Mouse (Mus musculus): ENCODE results near the gene Spata7. TPM values are rescaled to one million over a fixed set of nuclear protein-coding genes. Genes with fewer than 3 reads are reported as not detected.

The Spata7 gene
- polyA plus RNA-seq, 1 experiment from 2014 or later: 24.5 TPM

- Histone ChIP-seq H3K27me3 (replicated peaks; ENCODE audit: control insufficient read depth, insufficient read depth, low read length) (no peaks in the 10 kb centered on the region), H3K9ac (ENCODE audit: low read length) (no peak overlapping the region), H3K9me3 (replicated peaks; ENCODE audit: control insufficient read depth, low read length) (no peaks in the 10 kb centered on the region), H3K4me1 (ENCODE audit: control insufficient read depth, insufficient read depth, low read length) (no peaks in the 10 kb centered on the region), H3K27ac (ENCODE audit: low read depth, low read length) (no peak overlapping the region), H3K4me3 (ENCODE audit: low read depth, low read length) (no peak overlapping the region), H3K36me3 (ENCODE audit: control insufficient read depth, insufficient read depth, low read length) (peaks cover 52% of the 10 kb centered on the region), H3K4me2 (ENCODE audit: low read length) (no peak overlapping the region)
- ATAC-seq: no peak
- DNase-seq (ENCODE audit: low spot score): no peak
- 71% methylated on average over 15 of the region's 15 CpGs for WGBS
Measured at GRCm38 (mm10) chr12:98682196-98682595, 54.2 kb downstream of the Spata7 start.

GRCm38 (mm10) chr12:98683171-98683570 lies 55.2 kb downstream of the Spata7 start:
- no peaks in the 10 kb centered on the region for H3K27me3 ChIP-seq (replicated peaks; ENCODE audit: control insufficient read depth, insufficient read depth, low read length)
- H3K4me2 ChIP-seq (ENCODE audit: low read length): no peak overlapping the region
- peaks cover 49% of the 10 kb centered on the region for H3K36me3 ChIP-seq (ENCODE audit: control insufficient read depth, insufficient read depth, low read length)
- H3K4me3 ChIP-seq (ENCODE audit: low read depth, low read length): no peak overlapping the region
- DNase-seq (ENCODE audit: low spot score) (no peak), ATAC-seq (no peak)
- 82% methylated on average over 11 of the region's 11 CpGs for WGBS
- H3K4me1 ChIP-seq (ENCODE audit: control insufficient read depth, insufficient read depth, low read length): no peaks in the 10 kb centered on the region
- H3K9me3 ChIP-seq (replicated peaks; ENCODE audit: control insufficient read depth, low read length): no peaks in the 10 kb centered on the region
- H3K9ac ChIP-seq (ENCODE audit: low read length): no peak overlapping the region
- no peak overlapping the region for H3K27ac ChIP-seq (ENCODE audit: low read depth, low read length)

- Histone ChIP-seq H3K4me3 (ENCODE audit: low read depth, low read length) (no peak overlapping the region), H3K9ac (ENCODE audit: low read length) (no peak overlapping the region), H3K27me3 (replicated peaks; ENCODE audit: control insufficient read depth, insufficient read depth, low read length) (no peaks in the 10 kb centered on the region), H3K4me1 (ENCODE audit: control insufficient read depth, insufficient read depth, low read length) (no peaks in the 10 kb centered on the region), H3K36me3 (ENCODE audit: control insufficient read depth, insufficient read depth, low read length) (peaks cover 49% of the 10 kb centered on the region), H3K27ac (ENCODE audit: low read depth, low read length) (no peak overlapping the region), H3K9me3 (replicated peaks; ENCODE audit: control insufficient read depth, low read length) (no peaks in the 10 kb centered on the region), H3K4me2 (ENCODE audit: low read length) (no peak overlapping the region)
- WGBS: 84% methylated on average over 6 of the region's 6 CpGs
- DNase-seq (ENCODE audit: low spot score): no peak
- ATAC-seq: no peak
Measured at GRCm38 (mm10) chr12:98683574-98683973, 55.6 kb downstream of the Spata7 start.

DNA sequence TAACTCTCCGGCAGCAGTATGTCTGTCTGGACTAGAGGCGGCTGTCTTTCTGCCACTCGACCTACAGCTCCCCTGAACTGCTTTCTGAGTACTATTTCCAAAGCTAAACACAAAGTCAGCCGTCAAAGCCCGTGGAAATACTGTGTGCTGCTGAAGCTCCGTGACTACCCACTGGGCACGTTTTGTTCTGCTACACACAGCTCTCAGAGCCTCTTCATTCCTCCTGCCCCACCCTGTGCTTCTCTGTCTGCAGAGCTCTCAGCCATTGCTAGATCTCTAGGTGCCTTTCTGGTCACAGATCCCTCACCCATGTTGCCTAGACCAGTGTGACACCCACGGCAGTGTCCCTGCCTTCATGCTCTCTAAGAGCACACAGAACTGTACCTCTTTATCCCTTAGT lies 62.3 kb downstream of the Spata7 start:
- H3K27ac ChIP-seq (ENCODE audit: low read depth, low read length): no peak overlapping the region
- no peaks in the 10 kb centered on the region for H3K4me1 ChIP-seq (ENCODE audit: control insufficient read depth, insufficient read depth, low read length)
- H3K9me3 ChIP-seq (replicated peaks; ENCODE audit: control insufficient read depth, low read length): no peaks in the 10 kb centered on the region
- no peak for ATAC-seq
- no peak for DNase-seq (ENCODE audit: low spot score)
- no peak overlapping the region for H3K4me2 ChIP-seq (ENCODE audit: low read length)
- H3K9ac ChIP-seq (ENCODE audit: low read length): no peak overlapping the region
- no peaks in the 10 kb centered on the region for H3K27me3 ChIP-seq (replicated peaks; ENCODE audit: control insufficient read depth, insufficient read depth, low read length)
- 90% methylated on average over 8 of the region's 8 CpGs for WGBS
- H3K4me3 ChIP-seq (ENCODE audit: low read depth, low read length): no peak overlapping the region
- H3K36me3 ChIP-seq (ENCODE audit: control insufficient read depth, insufficient read depth, low read length): peaks cover 30% of the 10 kb centered on the region

DNA sequence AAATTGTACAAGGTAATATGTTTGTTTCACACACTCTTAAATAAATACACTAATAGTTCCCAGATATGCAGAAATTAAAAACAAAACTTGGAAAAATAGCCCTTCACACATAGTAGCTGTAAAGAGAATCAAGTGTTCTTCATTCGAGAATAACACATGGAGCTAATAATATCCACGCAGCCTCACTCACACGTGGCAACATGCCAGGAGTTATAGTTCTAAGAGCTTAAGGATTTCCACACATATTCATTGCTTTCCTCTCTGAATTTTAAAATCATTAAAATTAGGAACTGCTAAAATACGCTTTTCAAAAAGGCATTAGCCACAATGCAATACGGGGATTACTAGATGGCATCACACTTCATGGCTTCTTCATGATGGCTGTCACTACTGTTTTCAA lies 69.2 kb downstream of the Spata7 start:
- Histone ChIP-seq H3K4me3 (ENCODE audit: low read depth, low read length) (no peak overlapping the region), H3K9me3 (replicated peaks; ENCODE audit: control insufficient read depth, low read length) (no peaks in the 10 kb centered on the region), H3K27me3 (replicated peaks; ENCODE audit: control insufficient read depth, insufficient read depth, low read length) (no peaks in the 10 kb centered on the region), H3K4me2 (ENCODE audit: low read length) (no peak overlapping the region), H3K9ac (ENCODE audit: low read length) (no peak overlapping the region), H3K36me3 (ENCODE audit: control insufficient read depth, insufficient read depth, low read length) (peaks cover 14% of the 10 kb centered on the region; the same call in 1 of the 2 replicates), H3K4me1 (ENCODE audit: control insufficient read depth, insufficient read depth, low read length) (no peaks in the 10 kb centered on the region), H3K27ac (ENCODE audit: low read depth, low read length) (no peak overlapping the region)
- no peak for ATAC-seq
- WGBS: 82% methylated on average over 5 of the region's 5 CpGs
- DNase-seq (ENCODE audit: low spot score): peak; percentile 51

GRCm38 (mm10) chr12:98701564-98701963 lies 73.6 kb downstream of the Spata7 start:
- Histone ChIP-seq H3K9ac (ENCODE audit: low read length) (no peak overlapping the region), H3K4me1 (ENCODE audit: control insufficient read depth, insufficient read depth, low read length) (no peaks in the 10 kb centered on the region), H3K27ac (ENCODE audit: low read depth, low read length) (peak overlapping the region; percentile 66), H3K27me3 (replicated peaks; ENCODE audit: control insufficient read depth, insufficient read depth, low read length) (no peaks in the 10 kb centered on the region), H3K4me2 (ENCODE audit: low read length) (no peak overlapping the region), H3K9me3 (replicated peaks; ENCODE audit: control insufficient read depth, low read length) (no peaks in the 10 kb centered on the region), H3K4me3 (ENCODE audit: low read depth, low read length) (no peak overlapping the region), H3K36me3 (ENCODE audit: control insufficient read depth, insufficient read depth, low read length) (peaks cover 20% of the 10 kb centered on the region; the same call in 1 of the 2 replicates)
- ATAC-seq (peak; percentile 54; the same call in 1 of the 2 replicates), DNase-seq (ENCODE audit: low spot score) (peak; percentile 23)
- WGBS: 81% methylated on average over 9 of the region's 9 CpGs

- Histone ChIP-seq H3K27me3 (replicated peaks; ENCODE audit: control insufficient read depth, insufficient read depth, low read length) (no peaks in the 10 kb centered on the region), H3K9me3 (replicated peaks; ENCODE audit: control insufficient read depth, low read length) (no peaks in the 10 kb centered on the region), H3K4me2 (ENCODE audit: low read length) (no peak overlapping the region), H3K4me3 (ENCODE audit: low read depth, low read length) (no peak overlapping the region), H3K36me3 (ENCODE audit: control insufficient read depth, insufficient read depth, low read length) (peaks cover 11% of the 10 kb centered on the region; the same call in 1 of the 2 replicates), H3K27ac (ENCODE audit: low read depth, low read length) (no peak overlapping the region), H3K9ac (ENCODE audit: low read length) (no peak overlapping the region), H3K4me1 (ENCODE audit: control insufficient read depth, insufficient read depth, low read length) (no peaks in the 10 kb centered on the region)
- ATAC-seq: no peak
- no peak for DNase-seq (ENCODE audit: low spot score)
- 81% methylated on average over 2 of the region's 2 CpGs for WGBS
Measured at GRCm38 (mm10) chr12:98703554-98703953, 75.6 kb downstream of the Spata7 start.

DNA sequence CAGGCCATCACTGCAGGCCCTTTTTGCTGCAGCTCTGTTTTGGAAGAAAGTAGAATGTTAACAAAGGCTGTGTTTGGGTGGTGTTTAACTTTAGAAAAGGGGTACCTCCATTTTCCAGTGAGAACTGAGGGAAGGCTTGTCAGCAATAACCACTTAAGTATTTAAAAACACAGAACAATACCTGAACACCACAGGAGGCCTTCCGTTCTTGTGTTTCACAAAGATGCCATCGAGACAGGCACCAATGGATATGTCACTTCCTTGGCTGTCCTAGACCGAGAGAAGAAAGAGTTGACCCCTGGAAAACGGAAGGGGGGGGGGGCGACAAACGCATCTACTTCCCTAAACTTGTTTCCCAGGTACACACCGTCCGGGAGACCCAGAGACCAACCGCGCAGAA lies 76.0 kb downstream of the Spata7 start:
- Histone ChIP-seq H3K4me3 (ENCODE audit: low read depth, low read length) (no peak overlapping the region), H3K27ac (ENCODE audit: low read depth, low read length) (no peak overlapping the region), H3K4me2 (ENCODE audit: low read length) (no peak overlapping the region), H3K9ac (ENCODE audit: low read length) (no peak overlapping the region), H3K9me3 (replicated peaks; ENCODE audit: control insufficient read depth, low read length) (no peaks in the 10 kb centered on the region), H3K27me3 (replicated peaks; ENCODE audit: control insufficient read depth, insufficient read depth, low read length) (no peaks in the 10 kb centered on the region), H3K4me1 (ENCODE audit: control insufficient read depth, insufficient read depth, low read length) (no peaks in the 10 kb centered on the region), H3K36me3 (ENCODE audit: control insufficient read depth, insufficient read depth, low read length) (peaks cover 9% of the 10 kb centered on the region; the same call in 1 of the 2 replicates)
- ATAC-seq: no peak
- WGBS: 70% methylated on average over 10 of the region's 10 CpGs
- no peak for DNase-seq (ENCODE audit: low spot score)

GRCm38 (mm10) chr12:98712819-98713218 lies 84.9 kb downstream of the Spata7 start:
- 67% methylated on average over 6 of the region's 6 CpGs for WGBS
- Histone ChIP-seq H3K9ac (ENCODE audit: low read length) (no peak overlapping the region), H3K36me3 (ENCODE audit: control insufficient read depth, insufficient read depth, low read length) (0 out of 2 replicates have a peak, but pooled peaks cover 3% of the 10 kb centered on the region), H3K4me2 (ENCODE audit: low read length) (no peak overlapping the region), H3K4me3 (ENCODE audit: low read depth, low read length) (no peak overlapping the region), H3K9me3 (replicated peaks; ENCODE audit: control insufficient read depth, low read length) (no peaks in the 10 kb centered on the region), H3K27me3 (replicated peaks; ENCODE audit: control insufficient read depth, insufficient read depth, low read length) (no peaks in the 10 kb centered on the region), H3K4me1 (ENCODE audit: control insufficient read depth, insufficient read depth, low read length) (no peaks in the 10 kb centered on the region), H3K27ac (ENCODE audit: low read depth, low read length) (no peak overlapping the region)
- ATAC-seq (no peak), DNase-seq (ENCODE audit: low spot score) (no peak)

All from forebrain, embryonic 14.5 days (tissue).